Mouse (Mus musculus) kidney, adult 2 months (tissue): Measurements from ENCODE around the gene Cep95. TPM values are rescaled to one million over a fixed set of nuclear protein-coding genes. Genes with fewer than 3 reads are reported as not detected.

ENCODE experiments used
- DNase-seq: peaks from one replicate; pipeline ENCODE4 v3.0.0; 2021
- H3K27ac ChIP-seq: fragments of 200-500 bp; 2 replicates; pipeline ENCODE4 v1.5.1; 2012; ENCODE audit warnings: low read depth, low read length, control low read depth, inconsistent platforms; ENCODE audit not compliant: insufficient read depth
- H3K27me3 ChIP-seq: fragments of 200-500 bp; replicated peaks from 2 replicates; pipeline ENCODE4 v1.6.1; 2012; ENCODE audit warnings: mild to moderate bottlenecking, moderate library complexity, low read length, inconsistent platforms; ENCODE audit not compliant: control insufficient read depth, insufficient read depth
- H3K36me3 ChIP-seq: fragments of 200-500 bp; 2 replicates; pipeline ENCODE4 v1.6.1; 2012; ENCODE audit warnings: mild to moderate bottlenecking, moderate library complexity, low read length, inconsistent platforms; ENCODE audit not compliant: control insufficient read depth, insufficient read depth
- H3K4me1 ChIP-seq: fragments of 200-500 bp; 2 replicates; pipeline ENCODE4 v1.6.1; 2011; ENCODE audit warnings: low read length; ENCODE audit not compliant: control insufficient read depth, insufficient read depth
- H3K4me3 ChIP-seq: fragments of 200-500 bp; 2 replicates; pipeline ENCODE4 v1.5.1; 2011; ENCODE audit warnings: mild to moderate bottlenecking, low read depth, low read length, control low read depth; ENCODE audit not compliant: insufficient read depth
- CTCF ChIP-seq: fragments of 200-500 bp; conservative IDR thresholded peaks from 2 replicates; pipeline ENCODE4 v1.5.1; 2011; ENCODE audit warnings: low read depth, mild to moderate bottlenecking, control low read depth, low read length, moderate library complexity, mixed read lengths; ENCODE audit not compliant: insufficient read depth, insufficient read length
- POLR2A ChIP-seq: fragments of 200-500 bp; IDR thresholded peaks from one replicate; pipeline ENCODE4 v1.6.1; 2011; ENCODE audit warnings: low read depth, low read length, control low read depth
- WGBS: fragments of 180-500 bp; shearing (Covaris S2); methylation state at CpG from one replicate; pipeline ENCODE4 v1.1.7; 2018; 5-methylcytosine and 5-hydroxymethylcytosine counted together
- polyA plus RNA-seq: library from polyadenylated mRNA; depleted of rRNA; stranded (reverse); fragments of >200 nt; gene quantifications from 2 replicates; pipeline ENCODE4 v1.2.3, GENCODE M21; 2012; rRNA removed

The Cep95 gene
- polyA plus RNA-seq, 1 experiment = 3.6 TPM

- no peak for TF ChIP-seq CTCF
- no peak for TF ChIP-seq POLR2A
- no peaks in the 10 kb centered on the region for H3K4me1 ChIP-seq
- no peak for DNase-seq
- WGBS = 81% methylated on average over 6 of the region's 6 CpGs
- peak overlapping the region; percentile 12; the same call in 1 of the 2 replicates for H3K27ac ChIP-seq
- no peaks in the 10 kb centered on the region for H3K27me3 ChIP-seq
- no peak overlapping the region for H3K4me3 ChIP-seq
- H3K36me3 ChIP-seq = peaks cover 5% of the 10 kb centered on the region; the same call in 1 of the 2 replicates
Observed at GRCm38 (mm10) chr11:106821397-106821796, 32.3 kb downstream of the Cep95 start.

- no peak overlapping the region for H3K4me3 ChIP-seq
- peaks cover 6% of the 10 kb centered on the region; the same call in 1 of the 2 replicates for H3K36me3 ChIP-seq
- TF ChIP-seq CTCF (no peak), POLR2A (no peak)
- H3K27ac ChIP-seq = no peak overlapping the region
- H3K4me1 ChIP-seq = no peaks in the 10 kb centered on the region
- WGBS = 88% methylated on average over 8 of the region's 8 CpGs
- no peak for DNase-seq
- no peaks in the 10 kb centered on the region for H3K27me3 ChIP-seq
Observed at GRCm38 (mm10) chr11:106822491-106822890, 33.4 kb downstream of the Cep95 start.

- H3K4me3 ChIP-seq = no peak overlapping the region
- H3K27me3 ChIP-seq = no peaks in the 10 kb centered on the region
- no peak for TF ChIP-seq POLR2A
- TF ChIP-seq CTCF = no peak
- no peak for DNase-seq
- no peaks in the 10 kb centered on the region for H3K4me1 ChIP-seq
- 83% methylated on average over 5 of the region's 5 CpGs for WGBS
- H3K36me3 ChIP-seq = peaks cover 6% of the 10 kb centered on the region; the same call in 1 of the 2 replicates
- H3K27ac ChIP-seq = no peak overlapping the region
Observed at GRCm38 (mm10) chr11:106822911-106823310, 33.9 kb downstream of the Cep95 start.

DNA sequence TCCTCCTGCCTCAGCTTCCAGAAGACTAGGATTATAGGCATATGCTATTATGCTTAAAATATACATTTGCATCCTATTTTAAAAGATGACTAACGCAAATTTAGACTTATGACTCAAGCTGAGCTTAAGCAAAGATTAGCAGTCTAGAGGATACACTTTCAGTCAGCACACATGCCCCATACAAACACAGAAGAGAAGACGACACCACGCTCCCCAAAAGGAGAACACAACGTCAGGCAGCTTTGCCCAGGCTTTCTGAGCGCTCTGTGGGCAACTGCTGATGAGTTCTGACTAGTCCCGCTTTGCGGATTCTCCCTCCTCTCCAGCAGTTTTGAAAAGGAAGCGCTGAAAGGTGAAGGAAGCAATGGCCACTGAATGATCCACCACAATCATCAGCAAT, 34.7 kb downstream of the Cep95 start:
- 97% methylated on average over 8 of the region's 8 CpGs for WGBS
- no peaks in the 10 kb centered on the region for H3K4me1 ChIP-seq
- peaks cover 4% of the 10 kb centered on the region; the same call in 1 of the 2 replicates for H3K36me3 ChIP-seq
- H3K4me3 ChIP-seq = no peak overlapping the region
- no peak for DNase-seq
- TF ChIP-seq CTCF (no peak), POLR2A (no peak)
- no peak overlapping the region for H3K27ac ChIP-seq
- H3K27me3 ChIP-seq = no peaks in the 10 kb centered on the region

DNA sequence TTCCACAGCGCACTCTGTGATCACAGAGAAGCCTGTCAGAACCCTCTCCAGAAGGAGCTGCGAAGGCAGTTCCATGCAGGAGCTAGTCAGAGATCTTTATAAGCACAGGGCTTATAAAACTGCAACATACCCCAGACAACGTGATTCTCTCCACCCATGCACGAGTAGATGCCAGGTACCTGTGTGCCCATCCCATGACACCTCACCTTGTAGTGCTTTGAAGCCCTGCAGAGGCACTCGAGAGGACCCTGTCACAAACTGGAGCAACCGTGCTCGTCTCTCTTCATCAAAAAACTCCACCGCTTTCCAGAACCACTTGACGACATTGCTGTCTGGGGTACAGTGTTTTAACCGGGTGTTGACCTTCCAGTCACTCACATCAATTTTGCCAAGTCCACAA, 35.4 kb downstream of the Cep95 start:
- Histone ChIP-seq H3K4me3 (no peak overlapping the region), H3K36me3 (peaks cover 5% of the 10 kb centered on the region; the same call in 1 of the 2 replicates), H3K4me1 (no peaks in the 10 kb centered on the region), H3K27me3 (no peaks in the 10 kb centered on the region), H3K27ac (no peak overlapping the region)
- WGBS = 91% methylated on average over 10 of the region's 10 CpGs
- TF ChIP-seq POLR2A (no peak), CTCF (no peak)
- no peak for DNase-seq

- WGBS = 85% methylated on average over 7 of the region's 7 CpGs
- Histone ChIP-seq H3K4me3 (no peak overlapping the region), H3K36me3 (peaks cover 13% of the 10 kb centered on the region), H3K4me1 (no peaks in the 10 kb centered on the region), H3K27me3 (no peaks in the 10 kb centered on the region), H3K27ac (no peak overlapping the region)
- DNase-seq = no peak
- TF ChIP-seq CTCF = no peak
- TF ChIP-seq POLR2A = no peak
Observed at GRCm38 (mm10) chr11:106828079-106828478, 39.0 kb downstream of the Cep95 start.

GRCm38 (mm10) chr11:106842002-106842401, 53.0 kb downstream of the Cep95 start:
- no peaks in the 10 kb centered on the region for H3K27me3 ChIP-seq
- TF ChIP-seq CTCF = no peak
- no peak for TF ChIP-seq POLR2A
- 59% methylated on average over 3 of the region's 3 CpGs for WGBS
- 0 out of 2 replicates have a peak overlapping the region, but pooled peaks have one; percentile 29 for H3K27ac ChIP-seq
- H3K36me3 ChIP-seq = peaks cover 7% of the 10 kb centered on the region
- no peak overlapping the region for H3K4me3 ChIP-seq
- peak; percentile 73 for DNase-seq
- peaks cover 4% of the 10 kb centered on the region; the same call in 1 of the 2 replicates for H3K4me1 ChIP-seq

GRCm38 (mm10) chr11:106851438-106851837, 62.4 kb downstream of the Cep95 start:
- Histone ChIP-seq H3K4me1 (no peaks in the 10 kb centered on the region), H3K27ac (no peak overlapping the region), H3K27me3 (no peaks in the 10 kb centered on the region), H3K4me3 (no peak overlapping the region), H3K36me3 (peaks cover 5% of the 10 kb centered on the region)
- WGBS = 52% methylated on average over 2 of the region's 2 CpGs
- peak; percentile 20 for DNase-seq
- no peak for TF ChIP-seq POLR2A
- no peak for TF ChIP-seq CTCF

Other genes starting within 250 kb of the Cep95 start
- 33.0 and 37.2 TPM in 2 replicates for gene Tex2, start 175.8 kb upstream of the Cep95 start, polyA plus RNA-seq
- 56.8 and 60.4 TPM in 2 replicates for gene Pecam1, start 38.6 kb upstream of the Cep95 start, polyA plus RNA-seq
- 0.27 and 0.66 TPM in 2 replicates for gene Milr1, start 38.0 kb upstream of the Cep95 start, polyA plus RNA-seq
- gene Polg2, start 9.7 kb upstream of the Cep95 start, polyA plus RNA-seq = 6.3 and 7.2 TPM in 2 replicates
- 253 and 261 TPM in 2 replicates for gene Ddx5, start 67 bp upstream of the Cep95 start, polyA plus RNA-seq
- 12.1 and 14.7 TPM in 2 replicates for gene Smurf2, start 131.5 kb downstream of the Cep95 start, polyA plus RNA-seq
- 11.9 and 14.1 TPM in 2 replicates for gene Kpna2, start 210.3 kb downstream of the Cep95 start, polyA plus RNA-seq
- 1.8 and 2.6 TPM in 2 replicates for gene 1810010H24Rik, start 236.4 kb downstream of the Cep95 start, polyA plus RNA-seq